Mouse (Mus musculus) intestine, embryonic 15.5 days (tissue): ENCODE measurements around the gene Efcab9. TPM values are rescaled to one million over a fixed set of nuclear protein-coding genes. Genes with fewer than 3 reads are reported as not detected.
"Not testable (repeated sequence)": the region's sequence is repeated elsewhere in the genome, so short reads cannot be mapped to it uniquely, and the experiment has no call there.

Source experiments
- ATAC-seq: fragments of 200-750 bp; cut with Nextera tagmentation; 2 replicates; pipeline ENCODE4 v1.8.0; 2017; ENCODE audit warnings: moderate TSS enrichment, moderate library complexity
- H3K27ac ChIP-seq: fragments of 300-500 bp; sonication (generic); 2 replicates; pipeline ENCODE4 v1.5.1; 2015; ENCODE audit warnings: mild to moderate bottlenecking, inconsistent platforms
- H3K27me3 ChIP-seq: fragments of 300-500 bp; sonication (generic); replicated peaks from 2 replicates; pipeline ENCODE4 v1.6.1; 2015; ENCODE audit warnings: inconsistent platforms
- H3K36me3 ChIP-seq: fragments of 300-500 bp; sonication (generic); 2 replicates; pipeline ENCODE4 v1.6.1; 2015; ENCODE audit warnings: inconsistent platforms
- H3K4me1 ChIP-seq: fragments of 300-500 bp; sonication (generic); replicated peaks from 2 replicates; pipeline ENCODE4 v1.6.1; 2015; ENCODE audit warnings: inconsistent platforms
- H3K4me2 ChIP-seq: fragments of 300-500 bp; sonication (generic); replicated peaks from 2 replicates; pipeline ENCODE4 v1.6.1; 2015; ENCODE audit warnings: mild to moderate bottlenecking, inconsistent platforms
- H3K4me3 ChIP-seq: fragments of 300-500 bp; sonication (generic); replicated peaks from 2 replicates; pipeline ENCODE4 v1.5.1; 2015; ENCODE audit warnings: inconsistent platforms
- H3K9ac ChIP-seq: fragments of 300-500 bp; sonication (generic); 2 replicates; pipeline ENCODE4 v1.6.1; 2015; ENCODE audit warnings: inconsistent platforms
- H3K9me3 ChIP-seq: fragments of 300-500 bp; sonication (generic); 2 replicates; pipeline ENCODE4 v1.6.1; 2016; ENCODE audit warnings: inconsistent platforms
- WGBS: fragments of 180-500 bp; shearing (Covaris S2); methylation state at CpG from one replicate; pipeline ENCODE4 v1.1.7; 2015; 5-methylcytosine and 5-hydroxymethylcytosine counted together
- polyA plus RNA-seq: library from polyadenylated mRNA; unstranded; fragments of >200 nt; fragmentation: Nextera tagmentation; extraction: Ambion mirVana; gene quantifications from 2 replicates; pipeline ENCODE4 v1.2.1, GENCODE M21; 2015

Efcab9 gene
- polyA plus RNA-seq, 1 experiment from 2014 or later: 0.64 TPM

- H3K36me3 ChIP-seq: no peaks in the 10 kb centered on the region
- no peak overlapping the region for H3K4me3 ChIP-seq
- H3K4me2 ChIP-seq: no peak overlapping the region
- no peaks in the 10 kb centered on the region for H3K9me3 ChIP-seq
- H3K4me1 ChIP-seq: 0 out of 2 replicates have a peak, but pooled peaks cover 1% of the 10 kb centered on the region
- no peak for ATAC-seq
- no peak overlapping the region for H3K9ac ChIP-seq
- no peak overlapping the region for H3K27ac ChIP-seq
- 78% methylated on average over 4 of the region's 4 CpGs for WGBS
- no peaks in the 10 kb centered on the region for H3K27me3 ChIP-seq
These were observed 4.9 kb downstream of the Efcab9 start for GRCm38 (mm10) chr11:32527006-32527405.

- no peaks in the 10 kb centered on the region for H3K36me3 ChIP-seq
- no peaks in the 10 kb centered on the region for H3K4me1 ChIP-seq
- no peaks in the 10 kb centered on the region for H3K27me3 ChIP-seq
- H3K9ac ChIP-seq: no peak overlapping the region
- H3K9me3 ChIP-seq: no peaks in the 10 kb centered on the region
- WGBS: 84% methylated on average over 11 of the region's 11 CpGs
- no peak overlapping the region for H3K27ac ChIP-seq
- H3K4me2 ChIP-seq: no peak overlapping the region
- H3K4me3 ChIP-seq: no peak overlapping the region
- no peak for ATAC-seq
These were observed 7.6 kb downstream of the Efcab9 start for GRCm38 (mm10) chr11:32524122-32524920.

- H3K4me2 ChIP-seq: no peak overlapping the region
- no peak overlapping the region for H3K4me3 ChIP-seq
- H3K4me1 ChIP-seq: no peaks in the 10 kb centered on the region
- 0 out of 2 replicates have a peak, but pooled peaks cover 3% of the 10 kb centered on the region for H3K36me3 ChIP-seq
- no peaks in the 10 kb centered on the region for H3K9me3 ChIP-seq
- H3K27ac ChIP-seq: no peak overlapping the region
- no peak for ATAC-seq
- WGBS: 78% methylated on average over 2 of the region's 2 CpGs
- H3K27me3 ChIP-seq: no peaks in the 10 kb centered on the region
- H3K9ac ChIP-seq: no peak overlapping the region
These were observed 10.6 kb downstream of the Efcab9 start for GRCm38 (mm10) chr11:32521246-32521645.

- ATAC-seq: no peak
- Histone ChIP-seq H3K9ac (no peak overlapping the region), H3K4me1 (no peaks in the 10 kb centered on the region), H3K27ac (no peak overlapping the region), H3K36me3 (0 out of 2 replicates have a peak, but pooled peaks cover 3% of the 10 kb centered on the region), H3K4me3 (no peak overlapping the region), H3K9me3 (no peaks in the 10 kb centered on the region), H3K27me3 (no peaks in the 10 kb centered on the region), H3K4me2 (no peak overlapping the region)
- 95% methylated on average over 1 of the region's 1 CpGs for WGBS
These were observed 12.5 kb downstream of the Efcab9 start for GRCm38 (mm10) chr11:32519354-32519753.

- ATAC-seq: no peak
- H3K4me3 ChIP-seq: no peak overlapping the region
- H3K4me1 ChIP-seq: no peaks in the 10 kb centered on the region
- 87% methylated on average over 4 of the region's 4 CpGs for WGBS
- H3K9me3 ChIP-seq: no peaks in the 10 kb centered on the region
- H3K36me3 ChIP-seq: 0 out of 2 replicates have a peak, but pooled peaks cover 3% of the 10 kb centered on the region
- no peaks in the 10 kb centered on the region for H3K27me3 ChIP-seq
- H3K9ac ChIP-seq: no peak overlapping the region
- no peak overlapping the region for H3K27ac ChIP-seq
- H3K4me2 ChIP-seq: no peak overlapping the region
These were observed 13.1 kb downstream of the Efcab9 start for GRCm38 (mm10) chr11:32518770-32519169.

- Histone ChIP-seq H3K36me3 (0 out of 2 replicates have a peak, but pooled peaks cover 3% of the 10 kb centered on the region), H3K4me3 (no peak overlapping the region), H3K27ac (no peak overlapping the region), H3K4me2 (no peak overlapping the region), H3K4me1 (no peaks in the 10 kb centered on the region), H3K27me3 (no peaks in the 10 kb centered on the region), H3K9ac (no peak overlapping the region), H3K9me3 (no peaks in the 10 kb centered on the region)
- ATAC-seq: no peak
- 82% methylated on average over 8 of the region's 8 CpGs for WGBS
These were observed 14.8 kb downstream of the Efcab9 start for GRCm38 (mm10) chr11:32516916-32517712.

- H3K27me3 ChIP-seq: no peaks in the 10 kb centered on the region
- no peaks in the 10 kb centered on the region for H3K9me3 ChIP-seq
- H3K9ac ChIP-seq: no peak overlapping the region
- WGBS: 90% methylated on average over 12 of the region's 12 CpGs
- H3K4me3 ChIP-seq: no peak overlapping the region
- H3K36me3 ChIP-seq: 0 out of 2 replicates have a peak, but pooled peaks cover 3% of the 10 kb centered on the region
- no peak for ATAC-seq
- no peak overlapping the region for H3K27ac ChIP-seq
- H3K4me1 ChIP-seq: no peaks in the 10 kb centered on the region
- H3K4me2 ChIP-seq: no peak overlapping the region
These were observed 15.8 kb downstream of the Efcab9 start for GRCm38 (mm10) chr11:32516091-32516490.

- H3K9ac ChIP-seq, H3K36me3 ChIP-seq, H3K9me3 ChIP-seq, H3K4me1 ChIP-seq, H3K4me2 ChIP-seq, H3K27ac ChIP-seq, H3K4me3 ChIP-seq, ATAC-seq, H3K27me3 ChIP-seq: not testable (repeated sequence)
- 90% methylated on average over 3 of the region's 5 CpGs for WGBS
These were observed 17.0 kb downstream of the Efcab9 start for GRCm38 (mm10) chr11:32514853-32515252.

GRCm38 (mm10) chr11:32510930-32511329 is 21.0 kb downstream of the Efcab9 start:
- 54% methylated on average over 1 of the region's 1 CpGs for WGBS
- Histone ChIP-seq H3K9ac (no peak overlapping the region), H3K36me3 (no peaks in the 10 kb centered on the region), H3K4me3 (no peak overlapping the region), H3K4me2 (no peak overlapping the region), H3K27ac (no peak overlapping the region), H3K4me1 (no peaks in the 10 kb centered on the region), H3K9me3 (no peaks in the 10 kb centered on the region), H3K27me3 (no peaks in the 10 kb centered on the region)
- ATAC-seq: no peak

- 73% methylated on average over 7 of the region's 7 CpGs for WGBS
- H3K27me3 ChIP-seq: no peaks in the 10 kb centered on the region
- no peaks in the 10 kb centered on the region for H3K9me3 ChIP-seq
- ATAC-seq: no peak
- no peak overlapping the region for H3K9ac ChIP-seq
- no peak overlapping the region for H3K4me3 ChIP-seq
- no peak overlapping the region for H3K27ac ChIP-seq
- H3K36me3 ChIP-seq: no peaks in the 10 kb centered on the region
- H3K4me1 ChIP-seq: no peaks in the 10 kb centered on the region
- H3K4me2 ChIP-seq: no peak overlapping the region
These were observed 26.7 kb downstream of the Efcab9 start for GRCm38 (mm10) chr11:32505091-32505739.

GRCm38 (mm10) chr11:32503711-32504110 is 28.2 kb downstream of the Efcab9 start:
- no peak overlapping the region for H3K9ac ChIP-seq
- ATAC-seq: no peak
- no peak overlapping the region for H3K27ac ChIP-seq
- H3K9me3 ChIP-seq: no peaks in the 10 kb centered on the region
- WGBS: 92% methylated on average over 2 of the region's 2 CpGs
- H3K4me3 ChIP-seq: no peak overlapping the region
- H3K4me2 ChIP-seq: no peak overlapping the region
- H3K27me3 ChIP-seq: no peaks in the 10 kb centered on the region
- no peaks in the 10 kb centered on the region for H3K4me1 ChIP-seq
- no peaks in the 10 kb centered on the region for H3K36me3 ChIP-seq

- Histone ChIP-seq H3K4me3 (no peak overlapping the region), H3K27ac (no peak overlapping the region), H3K4me1 (0 out of 2 replicates have a peak, but pooled peaks cover 4% of the 10 kb centered on the region), H3K36me3 (no peaks in the 10 kb centered on the region), H3K9ac (no peak overlapping the region), H3K9me3 (no peaks in the 10 kb centered on the region), H3K27me3 (no peaks in the 10 kb centered on the region), H3K4me2 (no peak overlapping the region)
- WGBS: 92% methylated on average over 4 of the region's 4 CpGs
- no peak for ATAC-seq
These were observed 31.9 kb downstream of the Efcab9 start for GRCm38 (mm10) chr11:32499931-32500330.
